Mouse (Mus musculus) kidney, adult 2 months (tissue): ENCODE measurements at regions not wholly inside any gene's neighbourhood (a gene's known extent, or its start where the extent isn't known, plus 50 kb on each side); places are given as distances from the start of the nearest gene placed in this dataset.

ENCODE experiments used
- CTCF ChIP-seq: fragments of 200-500 bp; conservative IDR thresholded peaks from 2 replicates; pipeline ENCODE4 v1.5.1; 2011; ENCODE audit warnings: low read depth, mild to moderate bottlenecking, control low read depth, low read length, moderate library complexity, mixed read lengths; ENCODE audit not compliant: insufficient read depth, insufficient read length
- POLR2A ChIP-seq: fragments of 200-500 bp; IDR thresholded peaks from one replicate; pipeline ENCODE4 v1.6.1; 2011; ENCODE audit warnings: low read depth, low read length, control low read depth

GRCm38 (mm10) chr7:73682756-73683155 lies 57.3 kb upstream of the Fam174b start:
- no peak for TF ChIP-seq CTCF
- no peak for TF ChIP-seq POLR2A
